Mouse (Mus musculus): ENCODE results near the gene Fgf8.

GRCm38 (mm10) chr19:45745344-45746152, 2.8 kb upstream of the Fgf8 start:
- TF ChIP-seq POLR2A (IDR thresholded peaks at IDR 0.05; ENCODE audit: low read depth, low read length) = no peak
- no peak for TF ChIP-seq CTCF (IDR thresholded peaks at IDR 0.05; ENCODE audit: extremely low read depth, insufficient read depth, insufficient read length, insufficient replicate concordance)
